Mouse (Mus musculus) effector memory CD4-positive, alpha-beta T cell, adult 5 months (primary cell): Measurements from ENCODE around the gene Vmn1r61. TPM values are rescaled to one million over a fixed set of nuclear protein-coding genes. Genes with fewer than 3 reads are reported as not detected.

ENCODE experiments used
- polyA plus RNA-seq: library from polyadenylated mRNA; unstranded; fragments of 100-300 nt; shearing (Covaris generic); gene quantifications from one replicate; pipeline ENCODE4 v1.2.1, GENCODE M21; 2017

Vmn1r61 gene
- 0.07 TPM for polyA plus RNA-seq

DNA sequence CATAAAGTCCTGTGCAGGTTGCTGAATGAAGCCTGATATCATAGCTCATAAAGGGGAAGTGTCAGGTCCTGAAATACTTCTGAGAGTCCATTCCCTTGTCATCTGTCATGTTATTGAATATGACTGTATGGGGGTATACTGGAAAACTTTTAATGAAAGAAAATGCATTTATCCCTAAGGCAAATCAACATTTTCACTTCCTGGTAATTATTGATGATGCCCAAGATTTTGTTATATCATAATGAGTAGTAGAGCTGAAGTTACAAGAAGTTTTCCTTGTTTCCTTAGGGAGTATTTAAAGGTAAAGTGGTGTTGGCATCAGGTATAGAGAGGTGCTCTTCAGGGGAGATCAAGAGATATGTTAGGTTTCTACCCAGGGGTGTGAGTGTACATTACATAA, at the start of gene Vmn1r61:
Vmn1r61 (minus strand) TSS at position 101 of the 400 bp plus-strand sequence.

Other genes with a start within 250 kb of the Vmn1r61 start
- gene Vmn1r58, start 199.9 kb downstream of the Vmn1r61 start, polyA plus RNA-seq: not detected
- 0.16 TPM for gene Vmn1r59, start 156.5 kb downstream of the Vmn1r61 start, polyA plus RNA-seq
- gene Vmn2r28, start 119.3 kb downstream of the Vmn1r61 start, polyA plus RNA-seq: not detected
- 0.21 TPM for gene Vmn1r60, start 66.0 kb downstream of the Vmn1r61 start, polyA plus RNA-seq
- gene Vmn1r62, start 60.3 kb upstream of the Vmn1r61 start, polyA plus RNA-seq: 0.20 TPM
- not detected for gene Vmn1r63, start 192.2 kb upstream of the Vmn1r61 start, polyA plus RNA-seq